Mouse (Mus musculus) kidney, embryonic 15.5 days (tissue): Measurements from ENCODE around the gene Polr2g. TPM values are rescaled to one million over a fixed set of nuclear protein-coding genes. Genes with fewer than 3 reads are reported as not detected.

ENCODE experiments used
- ATAC-seq: fragments of 200-750 bp; cut with Nextera tagmentation; replicated peaks from 2 replicates; pipeline ENCODE4 v1.8.0; 2017; ENCODE audit warnings: moderate TSS enrichment; ENCODE audit not compliant: low FRiP score
- H3K27ac ChIP-seq: fragments of 300-500 bp; sonication (generic); 2 replicates; pipeline ENCODE4 v1.5.1; 2015; ENCODE audit warnings: mild to moderate bottlenecking, inconsistent platforms
- H3K27me3 ChIP-seq: fragments of 300-500 bp; sonication (generic); 2 replicates; pipeline ENCODE4 v1.6.1; 2015; ENCODE audit warnings: inconsistent platforms
- H3K36me3 ChIP-seq: fragments of 300-500 bp; sonication (generic); 2 replicates; pipeline ENCODE4 v1.6.1; 2015; ENCODE audit warnings: inconsistent platforms
- H3K4me1 ChIP-seq: fragments of 300-500 bp; sonication (generic); 2 replicates; pipeline ENCODE4 v1.6.1; 2015; ENCODE audit warnings: inconsistent platforms
- H3K4me2 ChIP-seq: fragments of 300-500 bp; sonication (generic); 2 replicates; pipeline ENCODE4 v1.6.1; 2015; ENCODE audit warnings: moderate library complexity, mild to moderate bottlenecking, inconsistent platforms
- H3K4me3 ChIP-seq: fragments of 300-500 bp; sonication (generic); replicated peaks from 2 replicates; pipeline ENCODE4 v1.5.1; 2015; ENCODE audit warnings: mild to moderate bottlenecking, inconsistent platforms
- H3K9ac ChIP-seq: fragments of 300-500 bp; sonication (generic); 2 replicates; pipeline ENCODE4 v1.6.1; 2015; ENCODE audit warnings: mild to moderate bottlenecking, inconsistent platforms
- H3K9me3 ChIP-seq: fragments of 300-500 bp; sonication (generic); replicated peaks from 2 replicates; pipeline ENCODE4 v1.6.1; 2016; ENCODE audit warnings: inconsistent platforms
- WGBS: fragments of 180-500 bp; shearing (Covaris S2); methylation state at CpG from one replicate; pipeline ENCODE4 v1.1.7; 2015; ENCODE audit warnings: mixed read lengths; 5-methylcytosine and 5-hydroxymethylcytosine counted together
- polyA plus RNA-seq: library from polyadenylated mRNA; unstranded; fragments of >200 nt; fragmentation: Nextera tagmentation; extraction: Ambion mirVana; gene quantifications from 2 replicates; pipeline ENCODE4 v1.2.1, GENCODE M21; 2015

Gene Polr2g
- polyA plus RNA-seq, 1 experiment from 2014 or later, result 172 TPM

DNA sequence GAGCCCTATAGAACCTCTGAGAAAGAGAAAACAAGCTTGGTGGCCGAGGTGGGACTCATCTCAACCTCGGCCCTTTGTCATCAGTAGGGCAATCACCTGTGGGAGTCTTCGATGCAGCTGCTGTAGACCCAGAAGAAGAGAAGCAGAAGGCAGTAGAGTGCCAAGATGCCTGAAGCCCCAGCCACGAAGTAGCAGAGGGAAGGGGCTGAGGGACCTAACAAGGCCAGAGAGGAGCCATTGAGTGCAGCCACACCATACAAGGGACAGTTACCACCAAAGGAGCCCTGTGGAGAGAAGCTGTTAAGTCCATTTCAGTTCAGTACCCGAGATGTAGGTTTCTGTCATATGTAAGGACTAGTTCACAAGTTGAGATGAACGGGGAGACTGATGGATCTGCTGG lies 25.0 kb downstream of the Polr2g start:
- no peak for ATAC-seq
- 43% methylated on average over 6 of the region's 6 CpGs for WGBS

DNA sequence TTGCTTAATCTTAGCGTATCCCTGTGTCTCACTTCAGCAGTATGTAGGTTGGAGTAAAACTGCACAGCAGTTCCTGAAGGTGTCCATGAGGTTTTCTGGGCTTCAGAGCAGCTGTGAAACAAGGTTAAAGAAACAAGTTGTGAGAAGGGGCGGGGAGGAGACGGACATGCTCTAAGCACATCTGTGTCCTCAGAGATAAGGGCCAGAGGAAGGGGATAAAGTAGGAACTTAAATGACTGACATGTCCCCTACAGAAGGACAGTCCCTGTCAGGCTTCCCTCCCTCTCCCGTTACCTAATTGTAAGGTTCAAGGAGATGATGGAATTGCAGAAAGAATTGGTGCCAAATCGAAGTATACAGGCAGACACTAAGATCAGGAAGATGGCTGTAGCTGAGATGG lies 25.4 kb downstream of the Polr2g start:
- H3K4me1 ChIP-seq, result peaks cover 42% of the 10 kb centered on the region
- peak overlapping the region; percentile 85; the same call in 1 of the 2 replicates for H3K9ac ChIP-seq
- ATAC-seq, result no peak
- H3K4me2 ChIP-seq, result peak overlapping the region; percentile 75
- H3K9me3 ChIP-seq, result no peaks in the 10 kb centered on the region
- no peaks in the 10 kb centered on the region for H3K27me3 ChIP-seq
- peak overlapping the region; percentile 68 for H3K4me3 ChIP-seq
- WGBS, result 80% methylated on average over 5 of the region's 5 CpGs
- H3K36me3 ChIP-seq, result peaks cover 54% of the 10 kb centered on the region
- H3K27ac ChIP-seq, result peak overlapping the region; percentile 98; the same call in 1 of the 2 replicates

More for the DNA sequence above, 25.0 kb downstream of the Polr2g start:
- Histone ChIP-seq H3K27ac (peak overlapping the region; percentile 98), H3K9me3 (no peaks in the 10 kb centered on the region), H3K4me3 (peak overlapping the region; percentile 68), H3K27me3 (no peaks in the 10 kb centered on the region), H3K36me3 (peaks cover 54% of the 10 kb centered on the region), H3K9ac (peak overlapping the region; percentile 85), H3K4me2 (peak overlapping the region; percentile 75), H3K4me1 (peaks cover 42% of the 10 kb centered on the region)

DNA sequence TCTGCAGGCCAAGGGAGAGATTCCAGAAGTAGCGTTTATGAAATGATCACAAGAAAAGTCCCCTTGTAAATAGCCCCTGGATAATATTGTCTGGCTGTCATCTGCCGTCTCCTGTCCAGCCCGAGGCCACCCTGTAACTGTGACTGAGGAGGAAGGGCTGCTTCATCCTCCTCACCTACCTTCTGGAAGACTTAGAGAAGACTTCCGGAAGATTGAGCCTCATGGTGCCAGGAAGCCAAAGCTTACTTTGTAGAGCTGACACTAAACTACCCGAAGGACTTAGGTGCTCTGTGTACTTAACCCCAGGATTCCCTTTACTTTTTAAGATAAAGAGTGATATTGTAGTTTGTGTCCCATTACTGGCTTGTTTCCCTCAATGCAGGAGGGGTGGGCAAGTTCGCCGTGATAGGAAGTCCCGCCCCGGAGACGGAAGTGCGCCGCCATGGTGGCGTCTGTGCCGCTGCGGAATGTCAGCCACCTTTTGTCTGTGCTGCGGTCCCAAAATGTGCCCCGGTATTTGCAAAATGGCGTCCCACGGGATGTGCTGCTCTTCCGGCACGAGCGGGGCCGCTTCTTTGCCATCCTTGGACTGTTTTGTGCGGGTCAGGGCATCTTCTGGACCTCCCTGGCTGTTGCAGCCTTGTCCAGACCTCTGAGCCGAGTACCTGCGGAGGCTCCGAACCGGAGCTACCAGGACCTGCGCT lies 27.7 kb downstream of the Polr2g start, which contains the start of gene Tmem223:
TSS of gene Tmem223 (plus strand) at position 430 of the 704 bp plus-strand sequence.
- 19% methylated on average over 29 of the region's 29 CpGs for WGBS

DNA sequence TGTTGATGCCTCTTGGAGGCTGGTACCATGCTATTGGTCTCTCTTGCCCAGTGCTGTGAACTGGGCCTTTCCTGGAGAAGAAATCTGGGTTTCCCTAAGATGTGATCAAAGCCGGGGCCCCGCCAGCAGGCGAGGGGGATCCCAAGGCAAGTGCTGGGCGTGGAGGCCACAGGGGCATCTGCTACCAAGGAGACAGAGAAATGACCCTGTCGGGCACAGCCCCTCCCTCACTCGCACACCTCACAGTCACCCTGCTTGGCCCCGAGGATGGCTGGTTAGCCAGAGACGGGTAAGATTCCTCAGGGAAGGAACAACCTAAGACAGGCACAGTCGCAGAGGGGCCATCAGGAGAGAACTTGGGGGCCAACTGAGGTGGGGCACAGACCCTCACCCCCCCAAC lies 32.8 kb downstream of the Polr2g start:
- no peak overlapping the region for H3K9ac ChIP-seq
- no peak overlapping the region for H3K4me2 ChIP-seq
- H3K9me3 ChIP-seq, result peaks cover 3% of the 10 kb centered on the region
- 96% methylated on average over 9 of the region's 9 CpGs for WGBS
- H3K4me1 ChIP-seq, result peaks cover 6% of the 10 kb centered on the region
- peaks cover 88% of the 10 kb centered on the region for H3K36me3 ChIP-seq
- H3K27me3 ChIP-seq, result no peaks in the 10 kb centered on the region
- ATAC-seq, result no peak
- H3K4me3 ChIP-seq, result no peak overlapping the region
- no peak overlapping the region for H3K27ac ChIP-seq

More for the DNA sequence above, 27.7 kb downstream of the Polr2g start, which contains the start of gene Tmem223:
- ATAC-seq, result 0 out of 2 replicates have a peak, but pooled peaks have one; percentile 26
- Histone ChIP-seq H3K27me3 (no peaks in the 10 kb centered on the region), H3K4me1 (peaks cover 36% of the 10 kb centered on the region), H3K9me3 (no peaks in the 10 kb centered on the region), H3K4me2 (peak within 1 kb of the TSS; percentile 71), H3K27ac (peak within 1 kb of the TSS; percentile 93), H3K4me3 (peak within 1 kb of the TSS; percentile 77), H3K9ac (peak within 1 kb of the TSS; percentile 94), H3K36me3 (peaks cover 68% of the 10 kb centered on the region)

DNA sequence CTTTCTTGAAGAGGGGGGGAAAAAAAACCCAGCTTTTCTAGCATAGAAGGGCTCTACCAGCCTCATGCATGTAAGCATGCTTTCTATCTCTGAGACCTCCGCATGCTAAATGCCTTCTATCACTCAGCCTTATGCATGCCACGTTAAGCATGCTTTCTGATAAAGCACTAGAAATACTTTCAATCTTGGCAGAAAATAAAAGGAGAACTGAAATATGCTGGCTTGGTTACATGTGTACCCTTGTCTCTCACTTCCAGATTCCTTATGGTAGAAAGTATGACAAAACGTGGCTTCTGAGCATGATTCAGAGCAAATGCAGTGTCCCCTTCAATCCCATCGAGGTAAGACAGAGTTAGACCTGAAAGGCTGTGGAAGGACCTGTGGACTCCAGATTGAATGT lies 35.1 kb downstream of the Polr2g start:
- no peak overlapping the region for H3K9ac ChIP-seq
- no peak overlapping the region for H3K4me3 ChIP-seq
- 95% methylated on average over 4 of the region's 4 CpGs for WGBS
- peaks cover 3% of the 10 kb centered on the region for H3K9me3 ChIP-seq
- H3K27me3 ChIP-seq, result no peaks in the 10 kb centered on the region
- H3K27ac ChIP-seq, result no peak overlapping the region
- no peak overlapping the region for H3K4me2 ChIP-seq
- peaks cover 66% of the 10 kb centered on the region for H3K36me3 ChIP-seq
- peaks cover 6% of the 10 kb centered on the region for H3K4me1 ChIP-seq
- no peak for ATAC-seq

DNA sequence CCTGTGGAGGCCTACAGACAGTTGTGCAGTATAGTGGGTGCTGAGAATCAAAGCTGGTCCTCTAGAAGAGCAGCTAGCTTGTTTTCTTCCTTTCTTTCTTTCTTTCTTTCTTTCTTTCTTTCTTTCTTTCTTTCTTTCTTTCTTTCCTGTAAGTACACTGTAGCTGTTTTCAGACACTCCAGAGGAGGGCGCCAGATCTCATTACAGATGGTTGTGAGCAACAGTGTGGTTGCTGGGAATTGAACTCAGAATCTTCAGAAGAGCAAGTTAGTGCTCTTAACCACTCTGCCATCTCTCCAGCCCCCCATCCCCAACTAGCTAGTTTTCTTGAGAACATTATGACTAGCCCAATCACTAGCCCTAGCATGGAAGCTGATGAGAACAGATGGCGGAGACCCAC lies 37.6 kb downstream of the Polr2g start:
- H3K4me3 ChIP-seq, result no peak overlapping the region
- peaks cover 3% of the 10 kb centered on the region for H3K9me3 ChIP-seq
- H3K27ac ChIP-seq, result no peak overlapping the region
- no peak for ATAC-seq
- H3K4me2 ChIP-seq, result no peak overlapping the region
- H3K27me3 ChIP-seq, result no peaks in the 10 kb centered on the region
- H3K9ac ChIP-seq, result no peak overlapping the region
- peaks cover 16% of the 10 kb centered on the region for H3K4me1 ChIP-seq
- peaks cover 42% of the 10 kb centered on the region for H3K36me3 ChIP-seq
- 93% methylated on average over 2 of the region's 2 CpGs for WGBS

DNA sequence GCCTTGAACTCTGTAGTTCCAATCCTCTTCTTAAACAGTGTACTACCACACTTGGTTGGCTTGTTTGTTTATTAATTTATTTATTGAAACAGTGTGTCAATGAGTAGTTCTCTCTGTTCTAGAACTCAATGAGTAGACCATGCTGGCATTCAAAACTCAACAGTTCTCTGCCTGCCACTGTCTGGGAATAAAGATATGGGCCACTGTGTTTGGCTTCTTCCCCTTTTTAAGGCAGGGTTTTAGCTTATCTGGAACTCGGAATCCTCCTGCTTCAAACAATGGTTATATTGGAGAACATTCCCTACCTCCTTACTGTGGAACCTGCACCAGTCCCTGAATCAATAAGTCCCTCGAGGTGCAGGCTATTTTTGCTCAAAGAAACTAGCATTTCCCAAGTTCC lies 39.5 kb downstream of the Polr2g start:
- ATAC-seq, result no peak
- Histone ChIP-seq H3K4me3 (0 out of 2 replicates have a peak overlapping the region, but pooled peaks have one; percentile 79), H3K36me3 (peaks cover 40% of the 10 kb centered on the region), H3K27ac (no peak overlapping the region), H3K9me3 (no peaks in the 10 kb centered on the region), H3K4me1 (peaks cover 22% of the 10 kb centered on the region), H3K27me3 (no peaks in the 10 kb centered on the region), H3K9ac (no peak overlapping the region), H3K4me2 (peak overlapping the region; percentile 71; the same call in 1 of the 2 replicates)
- WGBS, result 87% methylated on average over 2 of the region's 2 CpGs

DNA sequence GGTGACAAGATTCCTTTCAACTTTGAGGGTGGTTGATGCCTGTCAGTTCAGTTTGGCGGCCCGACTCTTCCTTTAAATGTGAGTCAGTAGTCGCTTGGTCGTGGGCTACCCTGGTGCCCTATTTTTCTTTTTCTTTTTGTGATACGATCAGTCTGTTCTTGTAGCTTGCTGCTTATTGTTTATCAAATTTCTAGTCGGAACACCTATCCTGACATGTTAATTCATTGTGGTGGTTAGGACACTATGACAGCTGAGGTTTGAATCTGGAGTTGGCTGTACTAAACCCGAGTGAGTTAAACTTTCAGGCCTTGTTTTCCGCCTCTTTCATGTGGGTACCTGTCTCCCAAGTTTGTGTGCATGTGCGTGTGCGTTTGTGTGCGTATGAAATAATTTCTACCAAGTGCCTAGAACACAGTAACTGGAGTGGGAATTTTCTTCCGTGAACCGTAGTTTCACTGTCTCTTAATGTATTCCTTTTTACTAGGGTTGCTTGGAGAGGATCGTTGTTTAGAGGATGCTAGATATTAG lies 40.8 kb downstream of the Polr2g start:
- no peaks in the 10 kb centered on the region for H3K27me3 ChIP-seq
- peaks cover 22% of the 10 kb centered on the region for H3K4me1 ChIP-seq
- peak overlapping the region; percentile 79 for H3K4me3 ChIP-seq
- H3K9ac ChIP-seq, result peak overlapping the region; percentile 94
- H3K27ac ChIP-seq, result peak overlapping the region; percentile 93
- peaks cover 40% of the 10 kb centered on the region for H3K36me3 ChIP-seq
- WGBS, result 4% methylated on average over 14 of the region's 14 CpGs
- ATAC-seq, result 0 out of 2 replicates have a peak, but pooled peaks have one; percentile 3
- peak overlapping the region; percentile 71 for H3K4me2 ChIP-seq
- no peaks in the 10 kb centered on the region for H3K9me3 ChIP-seq

DNA sequence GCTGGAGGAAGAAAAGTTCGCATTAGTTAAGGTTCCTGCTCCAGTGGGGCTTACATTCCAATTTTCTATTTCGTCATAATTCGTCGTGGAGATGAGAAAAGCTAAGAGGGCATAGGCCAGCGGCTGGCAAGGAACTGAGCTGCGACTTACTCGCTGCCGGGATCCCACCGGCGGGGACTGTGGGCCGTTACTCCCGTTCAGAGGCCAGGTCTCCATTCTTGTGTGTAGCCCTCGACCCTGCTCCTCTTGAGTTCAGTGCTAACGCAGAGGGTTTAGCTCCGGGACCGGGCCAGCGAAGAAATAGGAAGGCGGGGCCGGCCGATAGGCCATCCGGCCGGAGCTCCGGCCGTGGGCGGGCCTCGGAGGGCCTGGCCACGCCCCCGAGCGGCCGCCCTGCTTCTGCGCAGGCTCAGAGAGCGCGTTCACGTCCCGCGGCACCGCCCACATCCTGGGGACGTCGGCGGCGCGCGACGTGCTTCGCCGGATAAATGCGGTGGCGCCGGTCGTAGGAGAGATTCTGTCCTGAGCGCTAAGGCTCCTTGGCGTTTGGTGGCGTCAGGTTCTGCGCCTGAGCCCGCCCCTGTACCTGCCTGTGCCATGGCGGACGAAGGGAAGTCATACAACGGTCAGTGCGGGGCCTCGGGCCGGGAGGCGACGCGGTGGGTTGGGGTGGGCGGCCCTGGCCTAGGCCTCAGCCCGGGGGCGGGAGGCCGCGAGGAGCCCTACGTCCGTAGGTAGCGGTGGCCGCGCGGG lies 41.6 kb downstream of the Polr2g start, which contains the start of gene Nxf1:
TSS of gene Nxf1 (plus strand) at position 439 of the 753 bp plus-strand sequence.
- Histone ChIP-seq H3K27me3 (no peaks in the 10 kb centered on the region), H3K27ac (peak within 1 kb of the TSS; percentile 93), H3K4me1 (peaks cover 22% of the 10 kb centered on the region), H3K9me3 (no peaks in the 10 kb centered on the region), H3K36me3 (peaks cover 41% of the 10 kb centered on the region), H3K4me2 (peak within 1 kb of the TSS; percentile 71), H3K9ac (peak within 1 kb of the TSS; percentile 94), H3K4me3 (peak within 1 kb of the TSS; percentile 79)
- WGBS, result under 1% methylated on average over 73 of the region's 75 CpGs
- ATAC-seq, result peak; percentile 95

DNA sequence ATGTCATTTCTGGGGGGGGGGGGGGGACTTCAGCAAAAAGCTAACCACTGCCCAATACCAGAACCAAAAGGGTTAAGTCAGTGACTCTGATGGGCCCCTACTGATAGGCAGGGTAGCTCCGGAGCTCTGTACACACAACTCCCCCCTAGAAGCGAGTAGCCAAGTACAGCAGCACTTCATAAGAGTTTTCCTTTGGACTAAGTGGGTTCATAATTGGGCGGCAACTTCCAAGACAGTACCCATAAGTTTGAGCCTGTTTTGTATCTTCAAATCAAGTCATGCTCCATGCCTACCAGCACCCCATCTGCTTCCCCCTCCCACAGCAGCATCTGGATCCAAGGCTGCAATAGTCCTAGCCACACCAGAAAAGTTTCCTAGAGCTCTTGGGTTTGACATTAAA lies 42.7 kb downstream of the Polr2g start:
- Histone ChIP-seq H3K27me3 (no peaks in the 10 kb centered on the region), H3K27ac (no peak overlapping the region), H3K36me3 (peaks cover 50% of the 10 kb centered on the region), H3K4me2 (peak overlapping the region; percentile 71), H3K9me3 (no peaks in the 10 kb centered on the region), H3K4me3 (peak overlapping the region; percentile 79), H3K9ac (no peak overlapping the region), H3K4me1 (peaks cover 22% of the 10 kb centered on the region)
- no peak for ATAC-seq
- 67% methylated on average over 3 of the region's 3 CpGs for WGBS

DNA sequence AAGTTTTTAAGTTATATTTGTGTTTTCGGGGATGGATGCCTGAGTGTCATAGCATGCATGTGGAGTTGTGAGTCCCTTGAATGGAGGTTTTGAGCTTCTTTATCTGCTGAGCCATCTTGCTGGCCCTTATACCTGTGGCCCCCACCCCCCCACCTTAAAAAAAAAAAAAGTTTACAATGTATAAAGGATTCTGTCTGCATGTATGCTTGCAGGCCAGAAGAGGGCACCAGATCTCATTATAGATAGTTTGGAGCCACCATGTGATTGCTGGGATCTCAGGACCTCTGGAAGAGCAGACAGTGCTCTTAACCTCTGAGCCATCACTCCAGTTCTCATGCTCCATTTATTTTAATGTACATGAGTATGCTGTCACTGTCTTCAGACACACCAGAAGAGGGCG lies 51.0 kb downstream of the Polr2g start:
- peaks cover 10% of the 10 kb centered on the region for H3K4me1 ChIP-seq
- ATAC-seq, result no peak
- H3K36me3 ChIP-seq, result peaks cover 98% of the 10 kb centered on the region
- H3K27me3 ChIP-seq, result no peaks in the 10 kb centered on the region
- no peak overlapping the region for H3K4me2 ChIP-seq
- no peak overlapping the region for H3K9ac ChIP-seq
- no peak overlapping the region for H3K4me3 ChIP-seq
- 66% methylated on average over 2 of the region's 2 CpGs for WGBS
- no peaks in the 10 kb centered on the region for H3K9me3 ChIP-seq
- H3K27ac ChIP-seq, result no peak overlapping the region

DNA sequence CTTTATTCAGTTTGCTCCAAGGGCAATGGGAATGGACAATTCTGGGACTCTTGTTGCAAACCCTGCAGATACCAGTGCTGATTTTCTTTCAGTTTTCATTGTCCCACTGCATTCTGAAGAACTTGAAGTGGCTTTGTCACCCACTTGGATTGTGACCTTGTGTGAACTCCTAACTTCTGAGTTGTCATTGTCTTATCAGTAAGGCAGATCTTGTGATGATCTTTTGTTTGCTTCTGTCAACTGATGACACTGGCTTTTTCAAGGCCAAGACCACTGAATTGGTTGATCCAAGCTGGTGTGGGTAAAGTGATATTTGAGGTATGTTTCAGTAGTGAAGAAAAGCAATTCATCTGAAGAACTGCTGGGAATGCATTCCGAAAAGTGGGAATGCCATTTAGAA lies 53.0 kb downstream of the Polr2g start:
- no peak overlapping the region for H3K9ac ChIP-seq
- H3K4me3 ChIP-seq, result no peak overlapping the region
- H3K4me1 ChIP-seq, result peaks cover 19% of the 10 kb centered on the region
- WGBS, result 94% methylated on average over 1 of the region's 1 CpGs
- peaks cover 84% of the 10 kb centered on the region for H3K36me3 ChIP-seq
- H3K27me3 ChIP-seq, result no peaks in the 10 kb centered on the region
- no peaks in the 10 kb centered on the region for H3K9me3 ChIP-seq
- no peak overlapping the region for H3K27ac ChIP-seq
- H3K4me2 ChIP-seq, result no peak overlapping the region
- no peak for ATAC-seq
